In the genomic region with DNA sequence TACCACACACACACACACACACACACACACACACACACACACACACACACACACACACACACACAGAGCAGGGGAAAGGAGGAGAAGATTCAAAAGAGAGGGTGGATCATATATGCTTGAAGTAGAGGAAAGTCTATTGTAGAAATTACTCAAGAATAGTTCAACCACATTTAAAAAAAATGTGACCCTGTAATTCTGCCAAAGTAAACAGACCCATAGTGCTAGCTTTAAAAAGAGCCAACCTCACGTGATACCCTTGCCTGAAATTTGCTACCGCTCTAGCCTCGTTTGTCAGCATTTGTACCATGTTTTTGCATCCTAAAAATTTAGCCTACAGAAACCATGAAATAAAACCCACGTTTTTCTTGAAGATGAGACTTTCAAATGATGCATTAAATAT, we compare ENCODE assay signal across 26 mouse cellular contexts.
DNase-seq lines count a peak whose midpoint lies in the region; ATAC-seq and TF ChIP-seq lines count a peak whose summit lies in the region.
"Had no signal": no experiment of that assay in that cellular context is flagged by ENCODE, and none has a peak within 500 bp of the region (broad histone marks: within the 10 kb centered on the region; RNA-seq: fewer than 3 reads in every experiment).

No protein-coding gene starts in this region.

- 25% methylated on average over 4 of the region's 4 CpGs for WGBS in liver, adult 2 months
- WGBS in liver, embryonic 12.5 days (ENCODE audit: insufficient replicate concordance) = 62% methylated on average over 4 of the region's 4 CpGs
- WGBS in lung, postnatal 0 days = 34% methylated on average over 4 of the region's 4 CpGs
- WGBS in hindbrain, embryonic 13.5 days = 76% methylated on average over 4 of the region's 4 CpGs

- no peak for ATAC-seq in liver, embryonic 12.5 days
- peak; percentile 67 for ATAC-seq in lung, postnatal 0 days
- no peak for ATAC-seq in hindbrain, embryonic 13.5 days (ENCODE audit: low FRiP score)
- ATAC-seq: forebrain, postnatal 0 days; hindbrain, embryonic 16.5 days had no signal

- peak; percentile 74 for DNase-seq in liver, adult 2 months (ENCODE audit: extremely low read depth, low read depth, low spot score)
- DNase-seq in lung, postnatal 0 days (ENCODE audit: low spot score) = peak; percentile 84
- DNase-seq in lung, postnatal 25 days (ENCODE audit: low spot score) = no peak
- DNase-seq in MEL (ENCODE audit: low read depth, low spot score) = no peak
- DNase-seq: adrenal gland, adult 8-10 months; cerebellum, adult 2 months; cerebellum, postnatal 14 days; forebrain, postnatal 0 days; heart, postnatal 10 days; kidney, adult 8-10 months; kidney, postnatal 14 days; layer of hippocampus, adult 9-11 months; liver, embryonic 13.5 days; lung, postnatal 14 days; midbrain, embryonic 14.5 days; retina, postnatal 1 day; right cerebral cortex, postnatal 14 days; thymus, postnatal 4 days had no signal

- H3K9ac ChIP-seq in liver, adult 2 months (ENCODE audit: low read depth, low read length) = no peak overlapping the region
- H3K9ac ChIP-seq in liver, embryonic 12.5 days = no peak overlapping the region
- no peak overlapping the region for H3K9ac ChIP-seq in lung, postnatal 0 days (replicated peaks; ENCODE audit: low read depth)
- H3K9ac ChIP-seq in MEL (ENCODE audit: control insufficient read depth, low read depth, low read length, poor library complexity, severe bottlenecking) = no peak overlapping the region
- H3K9ac ChIP-seq in hindbrain, embryonic 13.5 days = no peak overlapping the region
- H3K9ac ChIP-seq: forebrain, postnatal 0 days; heart, embryonic 13.5 days; liver, embryonic 13.5 days; neural tube, embryonic 15.5 days had no signal

- H3K27ac ChIP-seq in liver, adult 2 months (replicated peaks; ENCODE audit: insufficient read depth, low read depth, low read length) = no peak overlapping the region
- H3K27ac ChIP-seq in liver, embryonic 12.5 days = no peak overlapping the region
- no peak overlapping the region for H3K27ac ChIP-seq in lung, postnatal 0 days (ENCODE audit: low read length)
- no peak overlapping the region for H3K27ac ChIP-seq in MEL (ENCODE audit: control insufficient read depth, low read depth, low read length)
- no peak overlapping the region for H3K27ac ChIP-seq in hindbrain, embryonic 13.5 days
- H3K27ac ChIP-seq: heart, embryonic 13.5 days; hindbrain, embryonic 10.5 days; liver, embryonic 13.5 days; neural tube, embryonic 15.5 days had no signal

- no peak for TF ChIP-seq RAD21 in MEL (IDR thresholded peaks at IDR 0.05; ENCODE audit: low read depth, low read length)

- H3K4me3 ChIP-seq in liver, adult 2 months (ENCODE audit: insufficient read depth, low read depth, low read length) = no peak overlapping the region
- no peak overlapping the region for H3K4me3 ChIP-seq in liver, embryonic 12.5 days
- no peak overlapping the region for H3K4me3 ChIP-seq in lung, postnatal 0 days (ENCODE audit: low read depth, low read length)
- H3K4me3 ChIP-seq in MEL (ENCODE audit: control insufficient read depth in 1 of 2, insufficient read depth in 1 of 2, low read depth in 2 of 2, low read length in 2 of 2) (no peak overlapping the region), myocyte (no peak overlapping the region)
- no peak overlapping the region for H3K4me3 ChIP-seq in hindbrain, embryonic 13.5 days
- H3K4me3 ChIP-seq: heart, embryonic 13.5 days; hindbrain, embryonic 10.5 days; liver, embryonic 13.5 days; megakaryocyte, embryonic 14.5 days; neural tube, embryonic 15.5 days had no signal

- H3K27me3 ChIP-seq in liver, adult 2 months (ENCODE audit: control insufficient read depth, insufficient read depth, low read length) = no peaks in the 10 kb centered on the region
- H3K27me3 ChIP-seq in liver, embryonic 12.5 days (replicated peaks) = no peaks in the 10 kb centered on the region
- no peaks in the 10 kb centered on the region for H3K27me3 ChIP-seq in lung, postnatal 0 days (replicated peaks; ENCODE audit: insufficient read depth, low read length)
- H3K27me3 ChIP-seq in MEL (ENCODE audit: control insufficient read depth in 1 of 2, insufficient read depth in 2 of 2, low read length in 2 of 2) (no peaks in the 10 kb centered on the region; a peak in 1 of 4 replicates), myocyte (ENCODE audit: control insufficient read depth, insufficient read depth, insufficient read length) (no peaks in the 10 kb centered on the region)
- no peaks in the 10 kb centered on the region for H3K27me3 ChIP-seq in hindbrain, embryonic 13.5 days
- H3K27me3 ChIP-seq: heart, embryonic 13.5 days; liver, embryonic 13.5 days; megakaryocyte, embryonic 14.5 days; neural tube, embryonic 15.5 days had no signal

- no peak overlapping the region for H3K4me2 ChIP-seq in liver, embryonic 12.5 days
- H3K4me2 ChIP-seq in lung, postnatal 0 days (replicated peaks; ENCODE audit: low read depth, low read length) = no peak overlapping the region
- no peak overlapping the region for H3K4me2 ChIP-seq in myocyte (ENCODE audit: low read depth)
- no peak overlapping the region for H3K4me2 ChIP-seq in hindbrain, embryonic 13.5 days
- H3K4me2 ChIP-seq: heart, embryonic 13.5 days; liver, embryonic 13.5 days; neural tube, embryonic 15.5 days had no signal

- peak; percentile 58; the same call in 1 of the 2 replicates for TF ChIP-seq EP300 in lung, postnatal 0 days (IDR thresholded peaks at IDR 0.05)
- no peak for TF ChIP-seq EP300 in MEL (IDR thresholded peaks at IDR 0.05; ENCODE audit: low read depth in 1 of 2, low read length in 2 of 2)

- no peak for TF ChIP-seq CTCF in liver, adult 2 months (IDR thresholded peaks at IDR 0.05; ENCODE audit: low read depth, low read length)
- TF ChIP-seq CTCF in lung, postnatal 0 days (IDR thresholded peaks at IDR 0.05) = no peak
- TF ChIP-seq CTCF in MEL (IDR thresholded peaks at IDR 0.05 in 2 of 3, conservative IDR thresholded peaks at IDR 0.05 in 1 of 3; ENCODE audit: control insufficient read depth in 1 of 3, insufficient read depth in 1 of 3, low read depth in 2 of 3, low read length in 3 of 3, poor library complexity in 1 of 3, severe bottlenecking in 1 of 3) = no peak

- H3K9me3 ChIP-seq in liver, embryonic 12.5 days (replicated peaks) = no peaks in the 10 kb centered on the region
- no peaks in the 10 kb centered on the region for H3K9me3 ChIP-seq in lung, postnatal 0 days (ENCODE audit: low read length)
- no peaks in the 10 kb centered on the region for H3K9me3 ChIP-seq in MEL (replicated peaks; ENCODE audit: insufficient read depth, low read length)
- H3K9me3 ChIP-seq in hindbrain, embryonic 13.5 days = no peaks in the 10 kb centered on the region
- H3K9me3 ChIP-seq: heart, embryonic 13.5 days; hindbrain, embryonic 10.5 days; liver, embryonic 13.5 days; megakaryocyte, embryonic 14.5 days; neural tube, embryonic 15.5 days had no signal

- no peaks in the 10 kb centered on the region for H3K36me3 ChIP-seq in liver, adult 2 months (ENCODE audit: control insufficient read depth, insufficient read depth, low read length)
- H3K36me3 ChIP-seq in liver, embryonic 12.5 days = no peaks in the 10 kb centered on the region
- H3K36me3 ChIP-seq in lung, postnatal 0 days (ENCODE audit: insufficient read depth, low read length) = no peaks in the 10 kb centered on the region
- no peaks in the 10 kb centered on the region for H3K36me3 ChIP-seq in MEL (ENCODE audit: control insufficient read depth in 1 of 2, insufficient read depth in 2 of 2, low read length in 2 of 2)
- H3K36me3 ChIP-seq in myocyte (ENCODE audit: control insufficient read depth, insufficient read depth) = no peaks in the 10 kb centered on the region
- H3K36me3 ChIP-seq in hindbrain, embryonic 13.5 days = no peaks in the 10 kb centered on the region
- H3K36me3 ChIP-seq: heart, embryonic 13.5 days; hindbrain, embryonic 10.5 days; liver, embryonic 13.5 days; neural tube, embryonic 15.5 days had no signal

- TF ChIP-seq POLR2A in liver, adult 2 months (IDR thresholded peaks at IDR 0.05; ENCODE audit: extremely low read depth, insufficient read depth, low read length) = no peak
- TF ChIP-seq POLR2A in MEL (IDR thresholded peaks at IDR 0.05; ENCODE audit: control insufficient read depth in 1 of 2, insufficient read depth in 1 of 2, low read depth in 1 of 2, low read length in 2 of 2, poor library complexity in 1 of 2) = no peak
- no peak for TF ChIP-seq POLR2A in myocyte (IDR thresholded peaks at IDR 0.05; ENCODE audit: insufficient read length, low read depth)

- H3K4me1 ChIP-seq in liver, adult 2 months (ENCODE audit: control insufficient read depth, insufficient read depth, low read length) = no peaks in the 10 kb centered on the region
- no peaks in the 10 kb centered on the region for H3K4me1 ChIP-seq in liver, embryonic 12.5 days
- H3K4me1 ChIP-seq in lung, postnatal 0 days (ENCODE audit: insufficient read depth, low read depth, low read length) = no peaks in the 10 kb centered on the region
- H3K4me1 ChIP-seq in MEL (ENCODE audit: control insufficient read depth in 1 of 2, insufficient read depth in 2 of 2, low read length in 2 of 2) = no peaks in the 10 kb centered on the region
- no peaks in the 10 kb centered on the region for H3K4me1 ChIP-seq in hindbrain, embryonic 13.5 days (replicated peaks)
- H3K4me1 ChIP-seq: heart, embryonic 13.5 days; hindbrain, embryonic 10.5 days; liver, embryonic 13.5 days; megakaryocyte, embryonic 14.5 days; neural tube, embryonic 15.5 days had no signal

- no peaks in the 10 kb centered on the region for H3K79me2 ChIP-seq in liver, adult 2 months (ENCODE audit: control insufficient read depth, insufficient read depth, low read length)
- no peaks in the 10 kb centered on the region for H3K79me2 ChIP-seq in MEL (ENCODE audit: control insufficient read depth, insufficient read depth, low read length, poor library complexity)
- H3K79me2 ChIP-seq in myocyte (ENCODE audit: control insufficient read depth, insufficient read depth) = no peaks in the 10 kb centered on the region

- no peak overlapping the region for H3ac ChIP-seq in myocyte (ENCODE audit: control insufficient read depth, insufficient read length)

TF ChIP-seq in MEL, 35 proteins besides CTCF, POLR2A, EP300 and RAD21:
- TF ChIP-seq ZNF384 (IDR thresholded peaks at IDR 0.05; ENCODE audit: low read depth, low read length) (peak; percentile 35; the same call in 1 of the 2 replicates), MAX (IDR thresholded peaks at IDR 0.05; ENCODE audit: low read length) (no peak)

TF ChIP-seq in myocyte, 11 proteins besides CTCF, POLR2A, EP300 and RAD21:
- no peak for TF ChIP-seq MYOD1 (IDR thresholded peaks at IDR 0.05; ENCODE audit: control insufficient read depth in 1 of 3, insufficient read length in 2 of 3, low read depth in 2 of 3)
- TF ChIP-seq USF1 (IDR thresholded peaks at IDR 0.05; ENCODE audit: low read depth) = peak; percentile 68

Comparison
In these comparisons a context has a peak if more than half of its experiments do, and no peak if none do; other contexts are left out.
1. DNase-seq: peak in liver, adult 2 months (single experiment) and lung, postnatal 0 days (single experiment); none in lung, postnatal 25 days (single experiment) and MEL (single experiment).